Mouse (Mus musculus): ENCODE data around the gene Lrsam1.
"Not testable (repeated sequence)": the region's sequence is repeated elsewhere in the genome, so short reads cannot be mapped to it uniquely, and the experiment has no call there.

Gene Lrsam1

GRCm38 (mm10) chr2:32961192-32961995 is at the start of gene Lrsam1, which contains the start of gene Rpl12:
TSS of gene Lrsam1 (minus strand) at chr2:32961614.
TSS of gene Rpl12 (plus strand) at chr2:32961559.
- DNase-seq (ENCODE audit: low spot score): peak; percentile 95

- DNase-seq (ENCODE audit: low spot score): not testable (repeated sequence)
Observed at GRCm38 (mm10) chr2:33009055-33009454, 47.6 kb upstream of the Lrsam1 start.

DNA sequence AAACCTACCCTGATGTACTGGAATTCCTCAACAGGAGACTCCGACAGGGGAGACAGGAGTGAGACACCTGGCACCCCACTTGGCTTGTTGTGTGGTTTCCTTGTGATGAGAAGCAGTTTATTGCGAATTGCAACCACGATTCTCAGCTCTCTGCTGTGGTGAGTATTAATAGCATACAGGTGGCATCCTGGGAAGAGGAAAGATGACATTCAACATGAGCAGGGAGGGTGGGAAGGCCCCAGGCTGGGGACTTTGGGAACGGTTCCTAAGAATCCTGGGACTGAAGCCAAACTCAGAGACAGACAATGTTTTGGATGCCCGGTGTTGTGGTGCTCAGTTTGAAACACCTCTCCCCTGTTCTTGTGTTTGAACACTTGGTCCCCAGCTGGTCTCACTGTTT is 43.6 kb upstream of the Lrsam1 start:
- no peak for DNase-seq (ENCODE audit: low spot score)

- no peak for DNase-seq (ENCODE audit: low spot score)
Observed at GRCm38 (mm10) chr2:33002144-33002543, 40.7 kb upstream of the Lrsam1 start.

DNA sequence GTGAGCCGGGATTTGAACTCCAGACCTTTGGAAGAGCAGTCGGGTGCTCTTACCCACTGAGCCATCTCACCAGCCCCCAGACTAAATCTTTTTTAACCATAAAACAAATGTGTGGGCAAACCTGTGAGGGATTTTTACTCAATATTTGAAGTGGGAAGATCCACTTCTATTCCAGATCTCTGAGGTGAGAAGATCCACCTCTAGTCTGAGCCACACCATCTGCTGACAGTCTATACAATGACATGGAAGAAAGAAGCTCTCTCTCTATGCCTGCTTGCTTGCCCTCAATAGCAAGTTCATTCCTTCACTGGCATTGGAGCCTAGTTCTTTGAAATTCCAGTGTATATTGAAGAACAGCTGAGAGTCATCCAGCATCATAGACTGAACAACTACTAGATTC is 38.3 kb upstream of the Lrsam1 start:
- DNase-seq (ENCODE audit: low spot score): no peak

GRCm38 (mm10) chr2:32997792-32998191 is 36.4 kb upstream of the Lrsam1 start:
- DNase-seq (ENCODE audit: low spot score): no peak

DNA sequence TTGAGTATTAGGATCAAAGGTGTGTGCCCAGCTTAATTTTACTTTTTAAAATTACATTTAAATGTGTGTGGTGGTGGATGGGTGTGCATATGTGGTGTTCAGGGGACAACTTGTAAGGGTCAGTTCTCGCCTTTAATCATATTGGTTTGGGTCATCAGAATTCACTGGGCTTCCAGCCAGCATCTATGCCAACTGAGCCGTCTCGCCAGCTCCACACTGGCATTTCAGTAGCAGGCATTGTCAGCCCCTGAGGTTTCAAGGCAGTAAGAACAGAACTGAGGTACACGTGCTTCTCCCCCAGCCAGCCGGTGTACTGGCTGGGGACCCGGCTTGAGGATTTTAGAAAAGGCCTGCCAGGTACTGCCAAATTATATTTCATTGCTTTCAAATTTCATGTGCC is 35.7 kb upstream of the Lrsam1 start:
- DNase-seq (ENCODE audit: low spot score): no peak

DNA sequence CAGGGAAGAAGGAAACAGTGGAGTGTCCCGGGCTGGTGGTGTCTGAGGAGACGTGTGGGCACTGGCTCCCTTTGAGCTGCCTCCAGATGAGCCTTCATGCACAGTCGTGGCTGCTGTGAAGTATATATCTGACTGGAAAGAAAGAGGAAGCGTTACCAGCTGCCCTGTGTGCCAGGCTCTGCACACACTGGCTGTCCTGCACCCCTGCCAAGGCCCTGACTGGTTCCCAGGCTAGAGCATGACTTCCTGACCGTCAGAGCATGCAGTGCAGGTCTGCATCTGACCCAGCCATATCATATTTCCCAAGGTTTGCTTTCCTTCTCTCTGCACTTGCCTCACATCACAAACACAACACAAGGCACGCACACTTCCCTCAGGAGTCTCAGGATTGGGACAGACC is 30.7 kb upstream of the Lrsam1 start:
- no peak for DNase-seq (ENCODE audit: low spot score)

- no peak for DNase-seq (ENCODE audit: low spot score)
Observed at GRCm38 (mm10) chr2:32990167-32990832, 28.9 kb upstream of the Lrsam1 start.

DNA sequence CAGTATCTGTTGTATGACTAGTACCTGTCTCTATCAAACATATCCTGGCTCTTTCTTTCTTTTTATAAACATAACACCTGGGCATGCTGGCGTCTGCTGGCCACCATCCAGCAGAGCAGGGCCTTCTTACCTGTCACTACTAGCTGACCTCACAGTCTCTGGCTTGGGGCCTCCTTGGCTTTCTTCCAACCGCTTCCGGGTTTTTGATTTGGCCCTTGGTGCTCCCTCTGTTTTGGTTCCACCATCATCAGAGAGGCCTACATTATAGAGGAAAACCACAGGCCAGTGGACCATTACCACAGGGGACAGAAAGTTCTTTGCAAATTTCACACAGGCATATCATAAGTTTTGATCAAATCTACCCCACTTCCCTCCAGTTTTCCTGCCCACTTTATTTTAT is 28.0 kb upstream of the Lrsam1 start:
- no peak for DNase-seq (ENCODE audit: low spot score)

GRCm38 (mm10) chr2:32985844-32986243 is 24.4 kb upstream of the Lrsam1 start:
- DNase-seq (ENCODE audit: low spot score): no peak

DNA sequence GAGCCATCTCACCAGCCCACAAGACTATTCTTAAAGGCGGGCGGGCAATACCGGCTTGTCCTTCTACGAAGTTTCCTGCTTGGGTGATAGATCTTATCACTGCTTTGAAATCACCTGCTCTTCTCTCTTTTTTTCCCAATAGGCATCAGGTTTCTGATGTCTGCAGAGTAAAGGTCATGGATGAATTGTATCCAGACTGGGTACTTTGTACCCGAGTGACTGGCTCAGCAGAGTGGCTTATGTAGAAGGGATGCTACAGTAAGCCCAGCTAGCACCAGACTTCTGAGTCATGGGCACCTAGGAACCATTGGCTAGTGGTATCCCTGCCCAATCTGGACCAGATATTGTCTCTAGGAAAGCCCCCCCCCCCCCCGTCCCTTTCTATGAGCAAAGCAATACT is 22.2 kb upstream of the Lrsam1 start:
- DNase-seq (ENCODE audit: low spot score): no peak

GRCm38 (mm10) chr2:32982700-32983099 is 21.3 kb upstream of the Lrsam1 start:
- no peak for DNase-seq (ENCODE audit: low spot score)

GRCm38 (mm10) chr2:32981725-32982271 is 20.4 kb upstream of the Lrsam1 start, which contains the start of gene Slc2a8:
TSS of gene Slc2a8 (minus strand) at chr2:32982083.
- peak; percentile 85 for DNase-seq (ENCODE audit: low spot score)

- peak; percentile 45 for DNase-seq (ENCODE audit: low spot score)
Observed at GRCm38 (mm10) chr2:32981281-32981680, 19.9 kb upstream of the Lrsam1 start.

- DNase-seq (ENCODE audit: low spot score): no peak
Observed at GRCm38 (mm10) chr2:32979675-32980074, 18.3 kb upstream of the Lrsam1 start.

- no peak for DNase-seq (ENCODE audit: low spot score)
Observed at GRCm38 (mm10) chr2:32978675-32979074, 17.3 kb upstream of the Lrsam1 start.

DNA sequence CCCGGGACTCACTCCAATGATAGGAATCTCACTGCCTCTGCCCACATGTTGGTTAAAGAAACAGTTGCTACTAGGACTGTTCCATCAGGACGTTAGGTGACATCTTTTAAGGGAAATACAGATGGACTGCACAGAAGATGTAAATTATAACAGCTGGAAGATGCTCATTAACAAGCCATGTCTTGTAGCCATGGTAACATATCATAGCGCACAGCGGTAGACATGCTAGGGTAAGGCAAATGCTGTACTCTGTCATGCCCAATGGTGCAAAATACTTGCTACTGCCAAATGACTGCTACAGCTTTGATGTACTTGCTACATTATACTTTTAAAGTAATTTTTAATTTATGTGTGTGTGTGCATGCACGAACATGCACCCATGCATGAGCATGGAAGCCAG is 15.7 kb upstream of the Lrsam1 start:
- DNase-seq (ENCODE audit: low spot score): no peak

DNA sequence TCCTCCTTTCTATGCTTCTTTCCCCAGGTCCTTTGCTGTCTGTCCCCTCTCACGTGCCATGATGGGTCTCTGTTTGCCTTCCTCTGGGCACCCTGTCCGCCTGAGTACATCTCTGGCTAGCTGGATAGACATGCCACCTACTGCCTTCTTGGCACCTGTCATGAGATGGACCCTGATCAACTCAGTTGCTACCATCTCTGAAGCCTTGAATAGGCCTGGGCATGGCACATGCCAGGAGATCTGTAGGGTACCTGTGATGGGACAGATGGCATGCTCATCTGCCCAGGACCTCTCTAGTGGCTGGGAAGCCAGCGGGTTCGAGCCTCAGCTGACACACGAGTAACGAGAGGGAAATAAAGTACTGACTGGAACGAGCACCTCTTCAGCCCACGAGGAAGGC is 12.8 kb upstream of the Lrsam1 start:
- no peak for DNase-seq (ENCODE audit: low spot score)

DNA sequence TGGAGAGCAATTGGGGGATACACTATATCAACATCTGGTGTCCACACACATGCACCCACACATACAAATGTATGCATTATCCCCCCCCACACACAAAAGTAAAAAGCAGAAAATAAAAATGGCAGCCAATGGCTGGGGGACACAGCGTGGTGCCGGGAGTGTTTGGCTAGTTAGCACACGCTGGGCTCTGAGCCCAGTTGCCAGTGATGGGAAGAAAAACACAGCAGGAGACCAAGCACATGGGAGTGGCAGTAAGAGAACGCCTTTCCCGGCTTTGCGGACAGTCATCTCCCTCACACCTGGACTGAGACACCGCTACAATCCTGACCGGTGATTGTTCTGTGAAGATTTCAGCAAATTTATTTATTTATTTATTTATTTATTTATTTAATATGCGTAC is 9.8 kb upstream of the Lrsam1 start:
- DNase-seq (ENCODE audit: low spot score): no peak

- no peak for DNase-seq (ENCODE audit: low spot score)
Observed at GRCm38 (mm10) chr2:32969326-32969725, 7.9 kb upstream of the Lrsam1 start.

DNA sequence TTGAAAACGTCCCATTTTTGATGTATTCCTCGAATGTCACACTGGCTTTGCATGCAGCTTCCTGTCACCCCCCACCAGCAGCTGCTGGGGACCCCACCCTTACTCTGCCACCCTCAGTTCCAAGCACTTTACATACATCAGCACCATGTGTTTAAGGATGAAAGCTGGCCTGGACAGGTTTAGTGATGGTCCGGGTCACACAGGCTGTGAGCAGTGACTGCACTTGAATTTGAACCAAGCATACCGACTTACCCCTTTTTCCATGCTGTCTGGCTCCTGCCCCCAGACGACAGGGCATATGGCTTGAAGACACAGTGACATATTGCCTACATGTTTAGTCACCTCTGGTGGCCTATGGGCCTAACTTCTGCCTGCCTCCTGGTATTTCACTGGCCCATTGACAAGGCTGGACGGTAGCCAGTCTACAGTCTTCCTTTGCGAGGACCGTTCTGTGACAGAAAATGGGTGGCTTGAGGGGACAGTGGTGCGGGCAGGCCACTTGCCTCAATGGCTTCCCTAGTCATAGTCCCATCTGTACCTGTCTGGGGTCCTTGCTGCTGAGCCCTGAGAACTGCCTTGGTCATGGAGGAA is 6.7 kb upstream of the Lrsam1 start:
- DNase-seq (ENCODE audit: low spot score): no peak
